ENCODE assay signal across 16 mouse cellular contexts in the genomic region with DNA sequence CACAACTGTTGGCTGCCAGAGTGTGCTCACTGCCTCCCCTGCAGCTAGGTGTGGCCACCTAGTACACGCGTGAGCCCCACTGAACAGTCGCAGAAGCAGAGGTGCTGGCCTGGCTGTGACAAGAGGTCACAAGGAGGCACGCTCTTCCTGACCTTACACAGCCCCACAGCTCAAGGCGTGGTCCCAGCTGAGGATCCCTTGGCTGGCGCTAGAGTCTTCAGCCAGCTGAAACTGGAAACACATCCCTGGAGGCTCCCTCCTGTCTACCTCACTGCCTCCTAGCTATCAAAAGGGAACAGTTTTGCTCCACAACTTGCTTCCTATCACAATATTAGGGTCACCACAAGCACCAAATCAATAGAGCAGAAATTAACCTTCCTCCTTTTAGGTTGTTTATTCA. TPM values are rescaled to one million over a fixed set of nuclear protein-coding genes. Genes with fewer than 3 reads are reported as not detected.
"Had no signal": no experiment of that assay in that cellular context is flagged by ENCODE, and none has a peak within 500 bp of the region (broad histone marks: within the 10 kb centered on the region; RNA-seq: fewer than 3 reads in every experiment).

No protein-coding gene starts in this region.

- H3K4me2 ChIP-seq: liver, embryonic 15.5 days; midbrain, embryonic 11.5 days; midbrain, embryonic 15.5 days; neural tube, embryonic 12.5 days; stomach, embryonic 15.5 days had no signal

- ATAC-seq: intestine, postnatal 0 days; lung, postnatal 0 days; midbrain, embryonic 15.5 days had no signal

- H3K4me1 ChIP-seq: limb, embryonic 10.5 days; midbrain, embryonic 15.5 days; neural tube, embryonic 12.5 days; stomach, embryonic 15.5 days had no signal

- DNase-seq: kidney, adult 8-10 months; kidney, postnatal 25 days; lung, adult 2 months; lung, postnatal 36 days; right cerebral cortex, postnatal 14 days; thymus, adult 2 months; thymus, postnatal 25 days had no signal

- H3K27me3 ChIP-seq: liver, embryonic 15.5 days; midbrain, embryonic 15.5 days; neural tube, embryonic 12.5 days; stomach, embryonic 15.5 days had no signal

- H3K9ac ChIP-seq: liver, embryonic 15.5 days; midbrain, embryonic 15.5 days; neural tube, embryonic 12.5 days; stomach, embryonic 15.5 days had no signal

- H3K4me3 ChIP-seq: limb, embryonic 10.5 days; liver, embryonic 15.5 days; midbrain, embryonic 15.5 days; neural tube, embryonic 12.5 days; stomach, embryonic 15.5 days had no signal

- H3K27ac ChIP-seq: limb, embryonic 10.5 days; liver, embryonic 15.5 days; midbrain, embryonic 15.5 days; neural tube, embryonic 12.5 days; stomach, embryonic 15.5 days had no signal

- H3K9me3 ChIP-seq: limb, embryonic 10.5 days; liver, embryonic 15.5 days; midbrain, embryonic 15.5 days; neural tube, embryonic 12.5 days; stomach, embryonic 15.5 days had no signal

RNA-seq across cellular contexts. Expression of a gene that starts 17.6 kb away (rescaled TPM):
- total RNA-seq: neutrophil, adult 5-6 weeks had no signal
- polyA plus RNA-seq: liver, embryonic 15.5 days had no signal
